Mouse (Mus musculus): ENCODE data around the gene Ethe1. TPM values are rescaled to one million over a fixed set of nuclear protein-coding genes. Genes with fewer than 3 reads are reported as not detected.

Ethe1 gene
- total RNA-seq, 4 experiments from 2014 or later: 66.1 to 75.2 (median 70.0) TPM

DNA sequence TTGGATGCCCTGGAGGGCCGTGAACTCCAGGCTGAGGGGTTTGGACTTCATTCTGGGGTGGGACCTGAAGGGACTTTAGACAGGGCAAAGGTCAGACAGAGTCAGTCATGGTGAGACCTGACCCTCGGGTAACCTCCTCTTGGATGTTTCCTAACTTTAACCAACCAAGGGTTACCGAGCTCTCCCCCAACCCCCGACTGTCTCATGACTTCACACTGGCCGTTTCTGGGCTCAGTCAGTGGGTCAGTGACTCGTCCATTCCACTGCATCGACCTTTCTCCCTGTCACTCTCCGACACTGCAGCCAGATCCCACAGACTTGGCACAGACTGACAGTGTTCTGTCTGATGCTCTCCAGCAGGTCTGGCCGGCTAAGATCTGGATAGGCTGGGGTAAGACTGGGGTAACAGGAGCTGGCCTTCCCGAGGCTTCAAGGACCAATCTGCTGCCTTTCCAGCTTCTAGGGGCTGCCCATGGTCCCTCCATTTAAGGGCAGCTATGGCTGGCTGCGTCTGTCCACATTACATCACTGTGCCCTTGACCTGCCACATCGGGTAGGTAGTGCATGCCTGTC is 13.0 kb upstream of the Ethe1 start:
- no peak for DNase-seq (ENCODE audit: low spot score)

DNA sequence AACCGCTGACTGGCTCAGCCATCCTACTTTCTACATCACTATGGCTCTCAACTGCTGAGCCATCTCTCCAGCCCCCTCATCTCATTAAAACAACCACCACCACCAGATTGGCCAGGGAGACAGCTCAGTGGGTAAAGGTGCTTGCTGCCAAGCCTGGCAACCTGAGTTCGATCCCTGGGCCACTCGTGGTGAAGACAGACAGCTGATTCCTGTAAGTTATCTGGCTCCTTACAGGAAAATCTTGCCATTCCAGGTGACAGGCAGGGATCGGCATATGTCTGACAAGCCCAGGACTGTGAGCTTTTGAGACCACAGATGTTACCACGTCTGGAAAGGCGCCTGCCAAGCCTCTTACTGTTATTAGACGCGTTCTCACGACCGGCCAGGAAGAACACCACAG is 9.5 kb upstream of the Ethe1 start:
- no peak for DNase-seq (ENCODE audit: low spot score)

DNA sequence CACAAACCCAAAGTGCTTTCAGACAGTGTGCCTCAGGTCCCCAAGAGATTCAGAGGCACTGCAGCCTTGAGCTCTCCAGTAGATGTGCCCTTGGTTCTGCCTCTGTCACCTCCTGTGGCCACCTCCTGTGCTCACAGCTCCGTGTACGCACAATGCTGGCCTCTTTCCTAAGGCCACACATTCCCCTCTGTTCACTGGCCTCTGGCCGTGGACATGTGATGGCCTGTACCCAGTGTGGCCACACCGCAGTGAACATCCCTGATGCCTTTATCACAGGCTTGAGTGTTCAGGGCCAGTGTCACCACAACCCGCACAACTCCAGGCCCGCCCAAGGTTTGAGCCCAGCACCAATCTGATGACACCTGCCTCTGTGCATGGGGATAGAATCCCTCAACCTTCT is 2.5 kb upstream of the Ethe1 start:
- DNase-seq (ENCODE audit: low spot score): no peak

DNA sequence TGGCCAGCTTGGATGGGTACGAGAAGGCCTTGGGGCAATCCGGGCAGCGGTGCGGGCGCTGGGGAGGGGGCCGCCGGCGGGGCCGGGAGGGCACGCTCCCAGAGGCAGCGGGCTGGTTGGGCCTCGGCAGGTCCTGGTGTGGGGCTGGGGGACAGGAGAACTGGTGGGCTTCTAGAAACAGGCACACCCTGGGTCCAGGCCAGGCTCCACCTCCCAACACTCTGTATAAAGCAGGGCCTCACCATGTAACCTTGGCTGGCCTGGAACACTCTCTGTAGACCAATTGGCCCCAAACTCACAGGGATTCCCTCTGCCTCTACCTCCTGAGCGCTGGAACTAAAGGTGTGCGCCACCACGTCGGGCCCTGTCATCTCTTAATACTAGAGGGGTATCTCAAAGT is 1.3 kb upstream of the Ethe1 start:
- no peak for DNase-seq (ENCODE audit: low spot score)

DNA sequence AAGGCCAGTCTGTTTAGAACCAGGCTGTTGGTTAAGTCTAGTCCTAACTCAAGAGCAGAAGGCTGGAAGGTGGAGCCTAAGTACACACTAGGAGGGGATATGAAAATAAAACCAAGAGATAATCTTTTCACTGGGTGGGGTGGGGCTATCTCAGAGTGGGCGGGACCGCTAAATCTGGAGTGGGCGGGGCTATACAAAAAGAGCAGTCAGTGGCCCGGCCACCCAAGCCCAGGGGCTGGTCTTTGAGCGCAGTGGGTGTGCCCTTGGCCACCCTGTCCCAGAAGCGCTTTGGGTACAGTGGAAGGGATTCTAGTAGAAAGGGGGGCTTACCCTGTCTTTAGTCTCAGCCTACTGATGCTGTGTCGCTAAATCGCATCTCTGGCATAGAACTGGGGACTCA is 515 bp upstream of the Ethe1 start:
- DNase-seq (ENCODE audit: low spot score): no peak

DNA sequence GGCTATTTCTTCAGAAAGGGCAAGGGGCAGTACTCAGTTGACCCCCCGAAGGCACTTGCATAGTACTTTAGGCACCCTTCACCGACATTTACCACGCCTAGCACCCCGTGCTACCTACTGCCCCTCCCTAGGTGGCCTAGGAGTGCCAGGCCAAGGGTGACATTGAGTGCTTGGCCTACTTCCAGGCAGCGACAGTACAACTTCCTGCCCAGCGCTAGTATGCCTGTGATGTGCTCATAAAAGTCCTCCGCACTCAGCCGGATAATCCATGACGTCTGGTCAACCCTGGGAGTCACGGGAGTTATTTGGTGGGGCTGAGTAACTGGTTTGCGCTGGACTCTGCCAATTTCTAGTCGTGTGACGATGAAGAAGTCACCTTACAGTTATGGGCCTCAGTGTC is 993 bp downstream of the Ethe1 start:
- DNase-seq (ENCODE audit: low spot score): peak; percentile 40

DNA sequence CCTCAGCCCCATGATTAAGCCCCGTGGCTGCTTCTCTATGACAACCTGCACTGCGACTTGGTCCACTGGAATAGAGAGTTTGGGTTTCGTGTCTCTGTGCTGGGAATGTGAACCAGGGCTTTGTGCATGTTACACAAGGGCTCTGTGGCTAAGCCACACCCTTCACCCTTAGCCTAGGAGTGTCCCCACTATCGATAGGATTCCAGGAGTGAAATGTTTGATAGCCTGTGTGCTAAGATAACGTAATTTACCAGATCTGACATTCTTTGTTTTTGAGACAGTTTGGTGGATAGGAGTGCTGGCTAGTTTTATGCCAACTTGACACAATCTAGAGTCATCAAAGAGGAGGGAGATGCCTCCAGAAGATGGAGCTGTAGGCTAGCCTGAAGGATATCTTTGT is 4.4 kb downstream of the Ethe1 start:
- no peak for DNase-seq (ENCODE audit: low spot score)

DNA sequence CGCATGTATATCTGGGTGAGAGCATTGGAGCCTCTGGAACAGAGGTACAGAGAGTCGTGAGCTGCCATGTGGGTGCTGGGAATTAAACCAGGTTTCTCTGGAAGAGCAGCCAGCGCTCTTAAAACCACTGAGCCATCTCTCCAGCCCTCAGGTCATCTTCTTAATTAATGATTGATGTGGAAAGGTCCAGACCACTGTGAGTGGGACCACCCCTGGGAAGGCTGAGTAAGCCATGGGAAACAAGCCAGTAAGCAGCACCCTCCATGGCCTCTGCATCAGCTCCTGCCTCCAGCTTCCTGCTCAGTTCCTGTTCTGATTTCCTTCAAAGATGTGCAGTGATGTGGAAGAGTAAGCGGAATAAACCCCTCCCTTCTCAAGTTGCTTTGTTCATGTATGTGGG is 4.8 kb downstream of the Ethe1 start:
- no peak for DNase-seq (ENCODE audit: low spot score)

DNA sequence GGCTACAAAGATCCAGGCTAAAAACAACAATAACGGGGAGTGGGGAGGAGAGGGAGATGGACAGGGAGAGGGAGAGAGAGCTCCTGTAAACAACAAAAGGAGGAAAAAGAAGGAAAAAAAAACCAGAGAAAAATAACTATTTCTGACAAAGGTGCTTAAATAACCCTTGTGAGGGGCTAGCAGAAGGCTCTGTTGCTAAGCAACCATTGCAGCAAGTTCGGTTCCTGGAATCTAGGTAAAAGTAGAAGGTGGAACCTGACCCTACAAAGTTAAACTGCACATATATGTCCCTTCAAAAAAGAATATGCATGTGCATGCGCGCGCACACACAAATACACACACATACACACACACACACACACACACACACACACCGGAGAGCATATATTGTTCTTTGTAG is 5.4 kb downstream of the Ethe1 start:
- no peak for DNase-seq (ENCODE audit: low spot score)

DNA sequence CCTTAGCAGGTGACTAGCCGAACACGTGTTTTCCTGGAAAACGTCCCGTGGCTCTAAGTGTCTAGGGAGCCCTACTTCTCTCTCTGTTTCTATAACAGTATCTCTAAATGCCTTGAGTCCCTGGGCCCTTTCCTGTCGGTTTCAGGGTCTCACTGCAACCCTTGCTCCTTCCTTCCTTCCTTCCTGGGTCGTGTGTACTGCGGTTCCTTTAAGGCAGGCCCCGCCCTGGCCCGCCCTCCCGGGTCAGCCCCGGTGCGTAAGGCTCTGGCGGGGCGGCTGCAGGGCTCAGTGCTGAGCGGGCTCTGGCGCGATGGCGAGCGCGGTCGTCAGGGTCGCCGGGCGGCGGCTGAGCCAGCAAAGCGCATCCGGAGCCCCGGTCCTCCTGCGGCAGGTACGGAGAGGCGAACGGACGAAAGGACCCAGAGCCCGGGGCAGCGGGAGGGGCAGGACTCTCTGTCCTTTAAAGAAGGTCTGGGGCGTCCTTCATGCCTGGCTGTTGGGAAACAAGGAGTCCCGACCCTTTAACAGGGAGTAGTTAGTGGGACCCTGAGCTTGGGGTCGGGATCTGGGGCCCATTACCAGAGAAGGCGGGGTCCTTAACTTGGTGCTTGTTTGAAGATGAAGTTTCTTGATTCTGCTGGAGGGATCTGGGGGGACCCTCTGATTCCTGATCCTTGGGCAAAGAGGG is 6.4 kb downstream of the Ethe1 start:
- DNase-seq (ENCODE audit: low spot score): peak; percentile 79

DNA sequence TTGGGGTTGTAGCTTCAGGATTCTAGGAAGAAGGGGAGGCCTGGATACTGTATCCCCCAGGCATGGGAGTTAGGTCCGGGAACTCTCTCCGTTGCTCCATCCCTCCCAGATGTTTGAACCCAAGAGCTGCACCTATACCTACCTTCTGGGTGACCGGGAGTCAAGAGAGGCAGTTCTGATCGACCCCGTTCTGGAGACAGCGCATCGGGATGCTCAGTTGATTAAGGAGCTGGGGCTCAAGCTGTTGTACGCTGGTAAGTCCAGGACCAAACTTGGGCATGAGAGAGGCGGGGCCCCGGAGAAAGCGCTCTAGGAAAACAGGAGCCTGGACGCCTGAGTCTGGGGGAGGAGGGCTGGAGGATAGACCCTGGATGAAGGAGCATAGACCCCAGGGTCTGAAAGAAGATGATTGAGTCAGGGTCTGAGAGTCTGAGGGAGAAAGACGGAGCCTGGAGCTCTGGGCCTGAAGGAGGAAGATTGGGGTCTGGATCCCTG is 7.0 kb downstream of the Ethe1 start:
- no peak for DNase-seq (ENCODE audit: low spot score)

DNA sequence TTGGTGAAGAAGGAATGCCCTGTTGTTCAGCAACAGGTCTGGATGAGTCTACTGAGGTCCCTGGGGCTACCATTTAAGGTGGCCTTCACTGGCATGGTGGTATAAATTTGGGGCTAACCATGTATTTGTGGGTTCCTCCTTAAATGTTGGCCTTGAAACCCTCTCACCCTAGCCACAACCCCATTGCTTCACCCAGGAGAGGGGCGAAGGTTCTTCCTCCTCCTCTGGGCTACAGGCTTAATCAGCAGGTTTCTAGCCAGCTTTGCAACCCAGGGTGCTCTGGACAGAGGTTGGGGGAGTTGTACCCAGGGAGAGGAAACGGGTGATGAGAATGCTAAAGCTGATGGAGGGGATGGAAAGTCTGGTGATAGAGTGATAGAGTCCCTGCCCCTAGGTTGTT is 8.1 kb downstream of the Ethe1 start:
- DNase-seq (ENCODE audit: low spot score): no peak

DNA sequence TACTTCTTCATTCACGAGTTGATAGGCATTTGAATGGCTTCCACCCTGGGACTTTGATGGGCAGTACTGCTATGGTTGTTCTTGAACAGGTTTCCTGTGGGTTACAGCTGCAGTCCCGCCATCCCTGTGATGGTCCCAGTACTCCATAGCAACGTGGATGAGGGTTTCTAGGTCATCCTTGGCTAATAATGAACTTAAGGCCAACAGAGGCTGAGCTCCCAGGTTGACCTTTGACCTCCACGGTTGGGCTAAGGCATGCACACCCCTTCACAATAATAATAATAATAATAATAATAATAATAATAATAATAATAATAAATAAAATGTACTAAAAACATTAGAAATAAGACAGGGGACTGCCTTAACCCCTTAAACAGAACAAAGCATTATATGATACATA is 10.8 kb downstream of the Ethe1 start:
- DNase-seq (ENCODE audit: low spot score): no peak

DNA sequence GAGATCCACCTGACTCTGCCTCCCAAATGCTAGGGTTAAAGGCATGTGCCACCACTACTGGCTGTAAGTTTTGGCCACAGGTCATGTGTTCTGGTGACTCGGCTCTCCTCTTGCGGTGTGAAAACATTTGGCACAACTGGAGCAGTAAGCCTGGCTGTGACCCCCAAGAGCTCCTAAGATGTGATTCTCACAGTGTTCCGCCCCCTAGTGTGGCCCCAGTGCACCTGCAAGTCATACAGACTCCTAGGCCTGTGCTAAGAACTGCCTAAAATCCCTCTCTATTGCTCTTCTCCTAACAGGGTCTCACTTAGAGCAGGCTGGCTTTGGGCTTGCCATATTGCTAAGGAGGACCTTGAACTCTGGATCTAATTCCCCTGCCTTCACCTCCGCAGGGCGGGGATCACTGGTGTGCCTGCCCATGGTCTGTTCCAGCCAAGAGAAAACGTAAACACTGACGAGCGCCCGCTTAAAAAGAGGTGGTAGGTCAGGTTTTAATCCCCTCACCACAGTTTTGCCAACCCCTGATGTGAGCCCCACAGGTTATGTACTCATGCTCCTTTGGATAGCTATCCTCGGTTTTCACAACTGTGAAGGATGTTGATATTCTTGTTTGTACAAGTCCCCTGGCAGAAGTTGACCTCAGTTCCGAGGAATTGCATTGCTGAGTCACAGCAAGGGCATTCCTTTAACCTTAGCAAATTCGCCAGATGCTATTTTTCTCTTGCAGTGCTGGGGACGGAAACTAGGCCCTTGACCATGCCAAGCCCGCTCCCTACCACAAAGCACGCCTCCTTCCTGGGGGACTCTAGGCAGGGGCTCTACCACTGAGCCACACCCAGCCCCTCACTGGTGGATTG is 12.1 kb downstream of the Ethe1 start:
- DNase-seq (ENCODE audit: low spot score): peak; percentile 39

DNA sequence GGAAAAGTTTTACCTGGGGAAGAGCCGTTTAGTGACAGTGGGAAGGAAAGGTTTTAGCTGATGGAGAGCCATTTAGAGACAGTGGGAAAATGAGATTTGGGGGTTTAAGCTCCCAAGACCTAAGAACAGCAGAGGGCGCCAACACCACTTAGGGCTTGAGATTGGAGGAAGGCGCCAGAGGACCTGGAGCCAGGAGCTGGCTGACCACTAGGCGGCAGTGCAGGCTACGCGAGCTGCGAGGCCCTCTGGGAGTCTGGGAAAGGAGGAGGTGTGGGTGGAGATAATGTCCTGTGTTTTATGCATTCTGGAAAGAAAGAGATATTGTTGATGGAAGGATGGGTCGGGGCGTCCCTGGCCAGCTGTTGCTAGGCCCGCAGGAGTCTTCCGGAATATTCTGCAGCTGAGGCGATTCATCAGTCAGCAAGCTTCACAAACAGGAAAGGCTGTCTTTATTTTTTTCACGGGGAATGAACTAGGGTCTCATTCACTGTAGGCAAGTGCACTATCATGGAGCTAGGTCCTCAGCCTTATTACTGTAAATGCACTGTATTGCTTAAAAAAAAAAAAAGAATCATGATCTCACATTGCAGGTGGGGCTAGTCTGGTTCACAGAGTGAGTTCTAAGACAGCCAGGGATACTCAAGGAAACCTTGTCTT is 13.7 kb downstream of the Ethe1 start:
- peak; percentile 95 for DNase-seq (ENCODE audit: low spot score)

DNA sequence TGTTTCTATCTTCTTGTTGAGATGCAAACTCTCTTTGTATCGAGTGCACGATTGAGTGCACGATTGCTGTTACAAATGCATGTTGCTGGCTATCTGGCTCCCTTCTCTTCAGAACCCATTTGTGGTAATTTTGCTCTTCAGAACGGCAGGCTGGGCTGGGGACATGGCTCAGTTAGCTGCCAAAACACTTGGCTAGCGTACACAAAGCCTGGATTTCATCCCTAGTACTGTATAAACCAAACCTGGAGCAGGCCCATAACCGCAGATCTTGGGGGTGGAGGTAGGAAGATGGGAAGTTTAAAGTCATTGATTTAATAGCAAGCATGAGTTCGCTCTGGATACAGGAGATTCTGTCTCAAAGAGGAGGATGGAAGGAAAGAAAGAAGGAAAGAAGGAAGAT is 18.2 kb downstream of the Ethe1 start:
- no peak for DNase-seq (ENCODE audit: low spot score)

DNA sequence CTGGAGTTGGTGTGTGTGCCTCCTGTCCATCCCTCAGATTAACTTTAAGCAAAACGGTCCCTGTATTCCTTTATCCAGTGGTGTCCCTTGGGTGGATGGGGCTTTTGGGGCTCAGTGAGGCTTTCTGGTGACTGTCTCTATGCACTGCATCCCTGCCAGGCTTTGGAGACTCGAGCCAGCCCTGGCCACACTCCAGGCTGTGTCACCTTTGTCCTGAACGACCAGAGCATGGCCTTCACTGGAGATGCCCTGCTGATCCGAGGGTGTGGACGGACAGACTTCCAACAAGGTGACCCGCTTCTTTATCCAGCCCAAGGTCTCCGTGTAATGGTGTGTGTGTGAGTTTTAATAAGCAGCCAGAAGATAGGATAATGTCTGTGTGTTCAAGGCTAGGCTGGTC is 18.7 kb downstream of the Ethe1 start:
- no peak for DNase-seq (ENCODE audit: low spot score)

DNA sequence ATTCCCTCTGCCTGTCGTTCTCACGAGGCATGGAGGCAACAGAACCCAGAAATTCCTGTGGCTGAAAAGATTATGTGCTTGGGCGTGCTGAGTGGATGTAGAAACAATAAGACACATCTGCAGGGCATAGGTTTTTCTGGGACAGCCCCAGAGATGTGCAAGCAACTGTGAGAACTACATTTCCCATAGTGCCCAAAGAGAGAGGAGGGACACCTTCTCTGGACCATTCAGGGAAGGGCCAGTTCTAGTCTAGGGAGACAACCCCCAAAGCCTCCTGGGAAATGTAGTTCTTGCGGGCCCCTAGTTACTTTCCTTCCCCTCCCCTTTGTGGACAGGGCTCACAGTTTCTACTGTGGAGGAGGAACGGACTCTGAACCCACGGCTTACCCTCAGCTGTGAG is 20.7 kb downstream of the Ethe1 start:
- DNase-seq (ENCODE audit: low spot score): peak; percentile 76

DNA sequence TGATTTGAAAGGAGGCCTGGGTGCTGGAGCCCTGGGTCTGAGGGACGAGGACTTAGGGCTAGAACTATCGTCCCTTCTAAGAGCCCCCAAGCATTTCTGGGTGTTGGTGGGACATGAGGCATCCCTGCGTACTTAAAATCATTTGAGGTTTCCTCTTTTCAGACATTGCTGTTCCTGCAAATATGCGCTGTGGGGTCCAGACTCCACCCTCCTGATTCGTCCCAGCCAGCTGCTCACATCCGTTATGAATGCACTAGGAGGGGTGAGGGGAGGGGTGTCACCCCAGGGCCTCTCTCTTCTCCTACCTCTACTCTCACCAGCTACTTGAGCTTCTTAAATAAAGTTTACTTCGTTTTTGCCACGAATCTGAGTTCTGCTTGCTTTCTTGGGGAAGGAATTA is 21.2 kb downstream of the Ethe1 start:
- DNase-seq (ENCODE audit: low spot score): no peak

DNA sequence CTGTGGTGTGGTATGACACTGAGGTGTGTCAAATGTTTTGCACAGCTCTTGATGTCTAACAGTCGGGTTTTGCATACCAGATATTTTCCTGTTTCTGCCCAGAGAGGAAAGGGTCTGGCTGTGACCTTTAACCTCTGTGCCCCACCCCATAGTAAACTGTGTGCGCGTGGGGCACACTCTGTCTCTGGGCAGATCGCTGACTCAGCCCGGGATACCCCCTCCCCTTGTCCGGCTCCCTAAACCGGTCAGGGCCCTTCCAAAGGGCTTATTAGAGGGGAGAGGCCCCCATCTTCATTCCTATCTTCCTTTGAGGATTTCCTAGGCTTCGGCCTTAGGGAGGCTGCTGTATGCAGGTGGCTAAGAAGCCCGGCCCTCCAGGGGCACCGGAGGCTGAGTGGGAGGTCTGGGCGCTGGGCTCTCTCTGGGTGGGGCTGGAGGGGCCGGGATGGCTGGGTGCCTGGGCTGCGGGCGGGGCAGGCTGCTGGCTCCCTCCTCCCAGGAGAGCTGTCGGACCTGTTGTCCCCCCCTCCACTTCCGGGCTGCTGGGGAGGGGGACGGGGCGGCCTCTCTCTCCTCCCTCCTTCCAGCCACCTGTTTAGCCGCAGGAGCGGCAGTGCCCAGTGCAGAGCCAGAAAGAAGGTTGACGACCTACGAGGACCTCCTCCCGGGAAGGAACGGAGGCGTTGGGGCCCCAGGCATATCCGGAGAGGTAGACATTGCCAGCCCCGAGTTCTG is 23.0 kb downstream of the Ethe1 start, which contains the start of gene Phldb3:
Gene Phldb3 (plus strand): TSS at position 620 of the 735 bp plus-strand sequence.
- DNase-seq (ENCODE audit: low spot score): no peak

DNA sequence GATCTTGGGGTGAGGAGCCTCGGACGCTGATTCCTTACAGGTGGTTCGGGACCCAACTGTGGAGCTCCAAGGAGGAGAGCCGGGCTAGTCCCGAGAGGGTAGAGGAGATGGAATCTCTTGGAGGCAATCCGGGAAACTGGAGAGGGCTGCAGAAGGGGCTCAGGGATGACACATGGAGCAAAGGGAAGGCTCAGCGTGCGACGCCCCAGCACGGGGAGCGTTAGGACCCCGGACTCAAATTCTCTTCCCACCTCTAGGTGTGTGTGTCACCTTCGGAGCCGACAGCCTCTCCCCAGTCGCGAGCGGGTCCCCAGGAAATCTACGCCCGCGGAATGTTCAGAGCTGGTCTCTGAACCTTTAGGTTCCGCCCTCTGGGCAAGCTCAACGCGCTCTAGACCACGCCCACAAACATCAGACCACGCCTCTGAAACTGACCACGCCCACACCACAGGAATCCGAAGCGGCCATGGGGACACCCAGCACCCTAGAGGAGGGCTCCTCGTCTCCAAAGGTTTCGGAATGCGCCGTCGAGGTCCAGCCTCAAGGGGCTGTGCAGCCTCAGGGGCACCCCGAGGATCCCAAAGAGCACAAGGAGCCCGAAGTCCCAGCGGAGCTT is 23.6 kb downstream of the Ethe1 start:
- DNase-seq (ENCODE audit: low spot score): peak; percentile 89
